Mouse (Mus musculus) embryo, embryonic 9.5 days (tissue): ENCODE measurements around the gene Notch3.
"Not testable (repeated sequence)": the region's sequence is repeated elsewhere in the genome, so short reads cannot be mapped to it uniquely, and the experiment has no call there.

Experiments
- DNase-seq: peaks from one replicate; pipeline ENCODE4 v3.0.0-alpha.2; 2017; ENCODE audit errors: extremely low spot score

Notch3 gene

DNA sequence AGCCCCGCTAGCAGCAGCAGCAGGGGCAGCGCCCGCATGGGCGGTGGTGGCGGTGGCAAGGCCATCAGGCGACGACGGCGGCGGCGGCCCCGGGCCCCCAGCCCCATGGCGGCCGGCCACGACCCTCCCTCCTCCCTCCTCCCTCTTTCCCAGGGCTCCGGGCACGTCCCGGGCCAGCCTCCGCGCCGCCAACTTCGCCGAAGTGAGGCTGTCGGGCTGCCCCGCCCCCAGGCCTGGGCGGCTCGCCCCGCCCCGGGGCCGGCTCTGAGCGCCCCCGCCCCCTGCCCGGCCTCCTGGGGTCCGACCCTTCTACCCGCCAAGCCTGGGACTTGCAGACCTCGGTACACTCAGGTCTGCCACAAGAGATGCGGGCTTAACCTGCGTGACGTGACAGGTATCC is at the start of gene Notch3:
Notch3 (minus strand) TSS at position 166 of the 400 bp plus-strand sequence.
- DNase-seq, result peak; percentile 88

DNA sequence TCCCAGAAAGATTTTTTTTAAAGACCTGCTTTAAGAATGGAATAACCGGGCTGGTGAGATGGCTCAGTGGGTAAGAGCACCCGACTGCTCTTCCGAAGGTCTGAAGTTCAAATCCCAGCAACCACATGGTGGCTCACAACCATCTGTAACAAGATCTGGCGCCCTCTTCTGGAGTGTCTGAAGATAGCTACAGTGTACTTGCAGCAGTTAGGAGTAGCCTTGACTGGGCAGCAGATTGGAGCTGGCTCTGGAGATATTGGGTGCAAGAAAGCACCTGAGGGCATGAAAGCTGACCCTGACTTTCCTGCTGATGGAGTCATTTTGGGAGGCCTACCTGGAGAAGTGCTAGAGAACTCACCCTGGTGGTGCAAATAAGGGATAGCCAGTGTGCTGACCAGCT is 48.9 kb upstream of the Notch3 start:
- not testable (repeated sequence) for DNase-seq

DNA sequence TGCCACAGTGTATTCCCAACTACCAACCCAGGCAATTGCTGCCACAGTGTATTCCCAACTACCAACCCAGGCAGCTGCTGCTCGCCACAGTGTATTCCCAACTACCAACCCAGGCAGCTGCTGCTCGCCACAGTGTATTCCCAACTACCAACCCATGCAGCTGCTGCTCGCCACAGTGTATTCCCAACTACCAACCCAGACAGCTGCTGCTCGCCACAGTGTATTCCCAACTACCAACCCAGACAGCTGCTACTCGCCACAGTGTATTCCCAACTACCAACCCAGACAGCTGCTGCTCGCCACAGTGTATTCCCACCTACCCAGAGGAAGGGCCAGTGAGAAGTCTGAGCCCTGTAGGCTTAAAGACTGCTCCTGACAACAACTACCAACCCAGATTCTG is 44.9 kb upstream of the Notch3 start:
- not testable (repeated sequence) for DNase-seq

DNA sequence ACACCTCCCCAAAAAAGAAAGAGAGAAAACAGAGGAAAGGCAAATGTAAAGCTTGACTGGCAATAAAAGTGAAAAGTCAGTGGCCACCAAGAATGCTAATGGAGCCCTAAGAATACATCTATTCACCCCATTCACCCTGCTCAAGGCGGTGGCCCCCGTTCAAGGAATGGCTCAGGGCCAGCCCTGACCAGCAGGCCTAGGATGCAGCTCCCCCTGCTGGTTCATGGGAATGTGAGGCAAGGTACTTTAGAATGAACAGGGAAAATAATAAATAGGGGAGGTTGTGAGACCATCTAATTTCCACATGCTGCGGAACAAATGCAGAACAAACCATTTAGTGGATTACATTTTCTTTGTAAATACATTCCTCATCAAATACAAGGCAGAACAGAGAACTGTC is 43.1 kb upstream of the Notch3 start:
- peak; percentile 40 for DNase-seq

DNA sequence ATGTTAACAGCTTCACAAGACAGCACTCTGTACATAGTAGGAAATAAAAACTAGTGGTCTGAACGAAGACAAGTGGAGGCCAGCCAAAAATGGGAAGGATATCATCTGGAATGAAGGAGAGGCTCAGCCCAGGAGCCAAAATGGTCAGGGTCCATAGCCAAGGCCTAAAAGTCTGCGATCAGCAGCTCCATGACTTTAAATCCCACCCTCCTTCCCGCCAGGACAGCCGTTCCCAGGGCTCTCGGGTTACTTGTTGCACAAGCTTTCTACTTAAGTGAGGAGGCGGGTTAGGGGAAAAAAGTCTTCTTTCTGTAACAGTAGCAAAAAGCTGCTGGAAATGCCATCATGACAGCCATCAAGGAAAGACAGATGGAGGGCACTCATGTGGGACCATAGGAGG is 42.5 kb upstream of the Notch3 start:
- no peak for DNase-seq

DNA sequence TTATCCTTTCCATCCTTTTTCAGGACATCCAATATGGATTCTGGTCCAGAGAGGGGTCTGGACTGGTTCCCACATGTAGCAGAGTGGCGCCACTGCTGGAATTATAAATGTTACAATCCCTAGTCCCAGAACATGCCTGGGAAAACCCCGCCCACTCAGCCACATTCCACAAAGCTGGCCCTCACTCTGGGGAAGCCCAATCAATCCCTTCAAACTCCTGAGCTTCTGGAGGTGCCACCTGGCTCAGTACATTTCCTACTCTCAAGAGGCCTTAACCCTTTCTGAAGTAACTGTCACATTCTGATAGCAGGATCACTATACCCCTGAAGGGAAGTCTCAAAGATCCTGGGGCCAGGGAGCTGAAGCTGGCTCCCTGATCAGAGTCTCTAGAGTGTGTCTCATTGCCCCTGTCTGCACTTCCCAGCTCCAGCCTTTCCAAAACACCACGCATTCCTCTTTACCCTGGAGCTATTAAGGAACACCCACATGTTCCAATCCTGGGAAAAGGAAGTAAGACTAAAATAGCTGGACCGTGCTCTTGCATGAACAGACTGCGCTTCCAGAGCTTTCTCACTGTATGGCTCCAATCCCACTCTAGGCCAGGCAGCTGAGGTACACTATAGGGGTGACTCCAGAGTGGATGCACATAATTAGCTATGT is 41.1 kb upstream of the Notch3 start:
- no peak for DNase-seq

DNA sequence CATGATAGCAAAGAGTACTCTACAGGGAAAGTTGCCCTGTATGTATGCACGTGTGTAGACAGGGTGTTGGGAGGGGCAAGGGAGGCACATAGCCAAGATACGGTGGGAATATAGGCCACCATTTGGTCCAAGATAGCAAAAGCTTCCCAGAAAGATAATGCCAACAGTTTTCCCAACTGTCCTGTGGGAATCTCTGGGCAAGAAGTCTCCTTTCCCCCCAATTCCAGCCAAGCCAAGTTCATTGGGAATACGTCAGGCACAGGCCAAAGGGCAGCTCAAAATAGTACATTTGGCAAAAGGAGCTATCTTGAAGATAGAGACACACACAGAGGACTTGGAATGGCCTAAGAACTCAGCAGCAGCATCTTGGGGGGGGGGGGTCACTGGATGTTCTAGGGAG is 38.7 kb upstream of the Notch3 start:
- no peak for DNase-seq

DNA sequence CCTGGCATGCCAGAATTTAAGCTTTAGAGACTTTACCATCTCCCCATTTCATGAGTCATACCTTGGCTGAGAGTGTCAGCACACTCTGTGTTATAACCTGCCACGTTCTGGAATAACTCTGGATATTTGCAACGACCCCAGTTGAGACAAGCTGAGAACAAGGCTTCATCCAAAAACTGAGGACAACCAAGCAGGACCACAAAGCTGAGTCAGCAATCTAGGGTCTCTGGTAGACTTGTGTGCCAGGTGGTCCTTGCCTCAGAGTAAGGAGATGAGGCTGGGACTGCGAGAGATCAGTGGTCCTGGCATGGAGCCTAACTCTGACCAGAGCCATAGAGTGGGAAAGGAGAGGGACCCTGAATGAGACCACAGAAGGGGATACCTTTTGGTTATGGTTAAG is 36.3 kb upstream of the Notch3 start:
- DNase-seq, result no peak

DNA sequence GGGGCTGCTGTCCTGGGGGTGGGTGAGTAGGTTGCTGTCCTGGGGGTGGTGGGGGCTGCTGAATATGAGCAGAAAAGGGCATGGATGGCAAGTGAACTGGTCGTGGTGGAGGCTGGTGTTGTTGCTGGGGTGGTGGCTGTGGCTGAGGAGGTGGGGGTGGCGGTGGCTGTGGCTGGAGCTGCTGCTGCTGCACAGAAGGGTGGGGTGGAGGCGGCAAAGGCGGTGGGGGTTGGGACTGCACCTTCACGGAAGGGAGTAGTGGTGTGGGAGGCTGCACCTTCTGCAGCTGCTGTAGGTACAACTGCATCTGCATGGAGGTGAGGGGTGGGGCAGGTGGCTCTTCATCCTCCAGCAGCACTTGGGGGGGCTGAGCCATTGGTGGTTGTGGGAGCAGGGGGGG is 34.4 kb upstream of the Notch3 start:
- DNase-seq, result no peak

DNA sequence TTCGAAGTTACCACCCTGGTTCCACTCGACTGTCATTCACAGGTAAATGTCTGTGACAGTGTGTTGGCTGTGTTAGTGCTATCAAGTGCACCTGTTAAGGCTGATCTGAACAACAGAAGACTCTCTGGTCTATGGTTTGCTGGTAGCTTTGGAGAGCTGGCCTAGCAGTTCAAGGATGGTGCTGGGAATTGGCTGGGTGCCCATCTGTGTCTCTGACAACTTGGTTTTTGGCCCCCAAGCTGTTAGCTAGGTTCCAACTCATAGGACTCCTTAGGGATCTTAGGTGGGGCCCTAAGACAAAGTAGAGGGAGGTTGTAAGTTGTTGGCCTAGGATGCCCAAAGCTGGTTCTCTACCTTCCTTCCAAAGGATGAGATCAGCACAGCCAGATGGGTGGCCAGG is 33.1 kb upstream of the Notch3 start:
- no peak for DNase-seq

DNA sequence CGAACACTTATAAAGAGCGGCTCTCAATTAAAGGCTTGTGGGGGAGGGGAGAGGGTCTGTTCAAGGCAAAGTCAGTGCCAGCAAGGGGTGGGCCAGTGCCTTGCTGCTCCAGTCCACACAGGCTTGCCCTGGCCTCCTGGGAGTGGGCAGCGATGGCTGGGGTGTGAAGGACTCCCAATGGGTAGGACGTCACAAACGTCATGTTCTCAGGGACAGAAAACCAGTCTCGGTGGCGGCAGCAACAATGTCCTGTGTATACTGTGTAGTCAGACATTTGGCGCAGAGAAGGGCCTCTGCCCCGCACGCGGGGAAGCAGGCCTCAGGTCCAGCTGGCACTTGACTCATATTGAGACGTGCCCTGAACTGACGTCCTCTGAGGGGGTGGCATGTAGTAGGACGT is 30.5 kb upstream of the Notch3 start:
- DNase-seq, result no peak

DNA sequence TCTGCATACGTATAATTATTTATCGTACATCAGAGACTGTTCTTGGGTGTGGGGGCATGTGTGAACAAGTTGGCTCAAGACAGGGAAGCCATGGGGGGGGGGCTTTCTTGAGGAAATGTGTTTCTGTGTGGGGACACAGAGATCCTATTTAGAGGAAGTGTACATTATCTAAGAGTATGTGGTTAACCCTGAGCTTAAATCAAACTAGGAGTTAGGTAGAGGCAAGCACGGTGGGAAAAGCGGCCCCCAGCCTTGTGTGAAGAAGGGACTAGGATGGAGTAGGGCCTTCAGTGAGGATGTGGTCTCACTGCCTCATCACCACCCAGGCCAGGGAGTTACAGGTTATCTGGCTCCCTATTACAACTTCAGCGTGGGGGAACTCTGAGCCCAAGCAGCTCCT is 29.1 kb upstream of the Notch3 start:
- DNase-seq, result no peak

DNA sequence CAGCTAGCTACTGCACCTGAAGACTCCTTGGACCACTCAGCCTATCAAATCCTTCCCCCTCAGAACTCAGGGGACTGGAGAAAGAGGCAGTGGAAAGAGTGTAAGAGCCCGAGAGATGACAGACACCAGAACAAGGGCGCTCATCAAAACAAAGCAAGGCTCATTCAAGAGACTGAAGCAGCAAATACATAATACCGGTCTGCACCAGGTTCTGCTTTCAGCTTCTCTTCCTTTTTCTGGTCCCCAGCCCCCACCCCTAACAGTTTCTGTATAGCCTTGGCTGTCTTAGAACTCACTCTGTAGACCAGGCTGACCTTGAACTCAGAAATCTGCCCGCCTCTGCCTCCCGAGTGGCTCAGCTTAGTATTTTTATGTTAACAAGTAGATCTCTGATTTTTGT is 26.4 kb upstream of the Notch3 start:
- DNase-seq, result no peak

DNA sequence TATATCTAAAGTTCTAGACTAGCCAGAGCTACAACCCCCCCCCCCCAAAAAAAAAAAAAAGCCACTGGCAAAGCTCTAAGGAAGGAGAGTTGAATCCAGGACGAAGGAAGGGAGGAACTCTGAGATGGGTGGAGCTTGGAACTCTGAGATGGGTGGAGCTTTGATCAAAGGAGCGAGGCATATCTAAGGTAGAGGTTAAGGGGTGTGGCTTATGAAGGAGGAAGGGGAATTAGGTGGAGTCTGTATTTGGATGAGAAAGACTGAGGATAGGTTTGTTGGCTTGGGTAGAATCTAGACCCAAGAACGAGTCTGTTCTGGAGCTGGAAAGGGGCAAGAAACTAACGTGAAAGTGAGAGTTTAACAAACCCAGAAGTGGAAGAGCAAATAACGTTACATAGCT is 23.2 kb upstream of the Notch3 start:
- no peak for DNase-seq

DNA sequence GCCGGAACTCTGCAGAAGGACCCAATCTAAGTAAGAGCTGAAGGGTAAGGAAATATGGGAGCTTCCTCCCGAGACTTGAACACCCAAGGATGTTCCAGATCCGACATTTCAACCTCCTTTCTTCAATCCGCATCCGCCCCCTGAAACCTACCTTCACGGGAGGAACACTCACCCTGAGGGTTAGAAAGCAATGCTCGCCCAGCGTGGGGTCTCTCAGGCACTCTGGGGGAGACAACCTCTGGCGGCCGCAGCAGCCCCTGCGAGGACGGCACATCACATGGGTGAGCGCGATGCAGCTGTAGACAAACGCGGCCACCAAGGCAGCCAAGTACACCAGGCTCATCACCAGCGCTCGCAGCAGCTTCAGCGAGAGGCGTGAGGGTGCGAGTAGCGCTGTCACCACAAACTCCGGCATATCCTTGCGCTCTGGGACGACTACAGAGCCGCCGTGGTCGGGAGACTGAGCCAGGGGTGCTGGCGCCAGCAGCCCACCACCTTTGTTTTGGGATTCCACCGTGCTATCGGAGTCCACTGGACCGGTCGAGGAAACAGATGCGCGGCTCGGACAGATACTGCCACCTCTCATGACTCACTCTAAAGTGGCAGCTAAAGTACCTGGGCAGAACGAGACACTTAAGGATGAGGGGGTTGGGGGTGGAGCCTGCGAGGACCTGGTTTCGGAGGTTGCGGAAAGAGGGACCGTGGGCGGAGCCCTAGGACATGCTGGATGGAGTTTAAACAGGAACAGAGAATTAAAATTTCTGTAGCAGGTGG is 22.4 kb upstream of the Notch3 start, which contains the start of gene Ephx3:
Ephx3 (minus strand) TSS at position 687 of the 774 bp plus-strand sequence.
- DNase-seq, result no peak

DNA sequence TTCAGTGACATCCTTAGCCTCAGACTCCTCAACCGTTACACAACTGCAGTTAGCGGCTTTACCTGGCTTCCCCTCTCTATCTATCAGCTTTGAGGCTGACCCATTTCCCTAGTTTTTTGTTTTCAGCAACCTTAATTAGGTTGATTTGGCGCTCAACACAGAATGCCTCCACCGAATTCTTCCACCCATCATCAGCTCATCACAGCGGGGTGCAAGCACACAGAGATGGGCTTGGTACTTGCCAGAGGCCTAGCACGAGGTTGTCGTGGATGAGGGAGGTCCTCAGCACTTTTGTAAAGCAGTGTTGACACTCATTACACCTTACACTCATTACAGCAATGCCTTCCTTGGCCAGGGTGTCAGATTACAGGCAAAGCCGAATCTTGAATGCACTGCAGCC is 16.4 kb upstream of the Notch3 start:
- no peak for DNase-seq

DNA sequence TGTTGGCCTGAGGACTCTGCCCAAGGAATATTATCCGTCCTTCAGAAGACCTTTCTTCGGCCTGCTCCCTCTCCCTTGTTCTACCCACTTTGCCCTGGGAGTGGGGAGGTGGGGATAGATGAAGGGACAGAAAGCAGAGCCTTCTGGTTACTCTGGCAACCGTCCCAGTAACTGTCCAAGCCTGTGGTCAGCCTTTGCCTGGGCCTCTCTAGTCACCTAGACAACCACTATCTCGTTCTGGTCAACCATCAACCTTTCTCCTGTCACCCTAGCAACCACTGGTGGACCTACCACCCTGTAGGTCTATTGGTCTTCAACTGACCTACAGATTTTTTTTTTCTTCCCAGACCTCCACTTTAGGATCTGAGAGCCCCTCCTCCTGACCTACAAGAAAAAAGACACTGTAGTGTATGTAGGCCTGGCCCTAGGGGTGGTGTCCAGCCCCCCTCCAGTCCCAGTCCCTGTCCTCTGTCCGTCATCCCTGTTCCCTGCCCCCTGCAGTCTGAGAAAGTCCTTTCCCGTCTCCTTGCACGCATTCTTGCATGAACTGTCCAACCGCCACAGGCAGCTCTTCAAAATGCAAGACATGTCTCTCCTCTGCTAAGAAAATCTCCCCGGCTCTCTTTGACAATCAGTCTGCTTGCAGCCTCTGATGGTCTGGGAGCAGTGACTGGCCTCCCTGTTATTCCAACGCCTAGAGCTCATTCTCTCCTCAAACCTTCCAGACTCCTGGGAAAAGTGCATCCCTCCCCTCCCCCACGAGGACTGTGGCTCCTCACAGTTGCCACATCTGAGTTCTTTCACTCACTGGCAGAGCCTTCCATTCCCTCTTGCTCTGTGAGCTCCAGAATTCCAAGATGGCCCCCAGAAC is 13.2 kb upstream of the Notch3 start:
- no peak for DNase-seq

DNA sequence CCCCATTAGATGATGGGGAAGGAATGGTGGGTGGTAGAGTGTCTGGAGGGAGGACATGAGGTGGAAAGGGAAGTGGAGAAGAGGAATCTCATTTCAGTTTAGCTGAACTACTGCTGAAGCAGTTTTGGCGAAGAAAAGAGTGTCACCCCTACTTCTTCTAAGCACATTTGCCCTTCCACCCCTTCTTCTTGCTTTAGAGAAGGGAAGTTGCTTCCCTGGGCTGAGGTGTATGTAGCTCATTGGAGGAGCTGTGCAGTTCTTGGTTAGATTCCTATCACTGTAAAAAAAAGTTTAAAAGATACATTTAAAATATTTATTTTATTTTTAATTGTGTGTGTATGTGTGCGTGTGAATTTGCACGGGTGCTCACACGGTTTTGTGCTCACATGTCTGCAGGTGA is 10.3 kb upstream of the Notch3 start:
- DNase-seq, result no peak

DNA sequence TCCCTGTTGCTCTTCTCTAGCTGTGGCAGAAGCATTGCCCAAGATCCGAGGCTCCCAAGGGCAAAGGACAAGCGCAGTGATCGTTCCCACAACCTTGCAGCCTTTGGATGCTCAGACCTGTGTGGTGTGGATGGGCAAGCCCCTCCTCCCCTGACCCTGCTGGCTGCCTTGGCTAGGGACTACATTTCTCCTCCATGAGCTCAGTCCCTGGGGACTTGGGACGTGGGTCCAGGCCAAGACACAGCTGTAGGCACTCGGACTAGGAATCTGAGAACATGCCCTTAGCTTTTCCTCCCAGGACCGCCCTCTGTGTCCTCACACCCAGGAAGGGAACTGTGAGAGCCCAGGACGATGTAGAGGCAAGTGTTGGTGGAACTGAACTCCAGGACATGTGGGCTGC is 6.5 kb upstream of the Notch3 start:
- DNase-seq, result no peak

DNA sequence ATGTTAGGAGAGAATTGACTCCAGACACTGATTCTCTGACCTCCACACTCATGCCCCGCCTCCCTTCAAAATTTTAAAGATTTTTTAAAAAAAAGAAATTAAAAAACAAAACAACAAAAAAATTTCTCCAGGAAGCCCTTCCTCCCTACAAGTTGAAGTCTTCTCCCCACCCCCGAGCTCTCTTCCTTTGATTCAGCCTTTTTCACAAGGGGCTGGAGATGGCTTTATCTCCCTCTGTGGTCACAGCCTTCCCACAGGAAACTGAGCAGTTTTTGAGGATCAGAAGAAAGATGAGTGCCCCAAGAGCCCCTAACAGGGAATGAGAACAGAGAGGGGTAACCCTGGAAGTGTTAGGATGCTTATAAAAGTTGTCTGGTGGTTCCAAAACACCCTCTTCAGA is 5.8 kb upstream of the Notch3 start:
- DNase-seq, result no peak

DNA sequence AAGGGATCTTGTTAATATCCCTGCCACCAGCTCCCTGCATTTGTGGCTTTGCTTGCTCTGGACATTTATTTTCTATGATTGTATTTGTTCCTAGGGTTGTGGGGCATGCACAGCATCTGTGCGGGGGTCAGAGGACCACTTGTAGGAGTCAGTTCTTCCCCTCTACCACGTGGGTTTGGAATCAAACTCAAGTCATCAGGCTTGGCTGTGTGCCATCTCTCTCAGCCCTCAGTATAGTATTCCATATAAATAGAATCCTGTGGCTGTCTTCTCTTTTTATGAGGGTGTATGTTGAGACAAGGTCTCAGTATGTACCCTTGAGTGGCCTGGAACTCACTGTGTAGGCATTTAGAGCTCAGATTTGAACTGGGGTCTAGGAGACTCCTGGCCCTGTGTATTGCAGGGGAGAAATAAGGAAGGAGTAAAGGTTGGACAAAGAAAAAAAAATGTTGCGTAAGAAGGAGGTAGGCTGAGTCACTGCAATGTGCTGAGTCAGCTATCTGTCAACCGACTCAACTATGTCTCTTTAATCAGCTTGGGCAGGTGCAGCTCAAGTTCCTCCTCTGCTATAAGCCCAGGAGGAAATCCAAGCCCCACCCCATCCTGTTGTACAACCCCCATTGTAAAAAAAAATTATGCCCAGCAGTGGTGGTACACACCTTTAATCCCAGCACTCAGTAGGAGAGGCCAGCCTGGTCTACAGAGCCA is 3.0 kb upstream of the Notch3 start:
- no peak for DNase-seq
